Mouse (Mus musculus) ZHBTc4 (cell line): Measurements from ENCODE around the gene Srsf6.

Experiments used
- DNase-seq: peaks from one replicate; pipeline ENCODE4 v3.0.0-alpha.2; 2011; ENCODE audit warnings: low read depth, low spot score

Gene Srsf6

DNA sequence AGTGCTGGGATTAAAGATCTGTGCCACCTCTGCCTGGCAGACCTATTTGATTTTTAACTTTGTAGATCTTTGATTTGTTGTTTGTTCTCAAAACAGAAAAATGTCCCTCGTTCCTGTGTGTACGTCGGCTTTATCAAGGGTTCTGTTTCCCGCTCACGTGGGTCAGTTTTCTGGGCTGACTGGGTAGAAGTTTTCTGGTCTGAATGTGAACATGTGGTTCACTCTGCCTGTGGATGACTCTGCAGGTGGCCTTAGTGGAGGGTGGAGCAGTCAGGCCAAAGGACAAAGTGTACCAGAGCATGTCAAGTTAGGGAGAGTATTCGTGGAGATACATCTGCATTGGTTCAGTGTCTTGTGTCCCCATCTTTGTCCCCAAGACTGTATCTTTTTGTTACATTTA, 53.1 kb downstream of the Srsf6 start:
- no peak for DNase-seq

DNA sequence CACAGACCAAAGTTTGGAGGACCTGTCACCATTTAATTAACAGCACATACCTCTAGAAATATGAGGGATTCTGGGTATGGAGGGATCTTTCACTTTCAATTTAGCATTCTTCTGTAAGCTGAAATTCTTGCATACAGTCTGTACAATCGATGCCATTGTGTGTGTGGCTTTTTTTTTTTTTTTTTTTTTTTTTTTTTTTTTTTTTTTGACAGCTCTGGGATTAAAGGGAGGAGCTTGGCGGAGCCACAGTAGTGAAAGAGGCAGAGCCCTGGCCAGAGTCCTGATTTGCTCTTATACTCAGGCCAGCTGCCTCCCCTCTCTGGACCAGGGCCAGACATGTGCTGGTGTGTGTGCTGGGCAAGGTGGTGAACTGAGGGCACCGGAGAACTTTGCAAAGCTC, 54.6 kb downstream of the Srsf6 start:
- DNase-seq, result no peak
